Mouse (Mus musculus) Patski (cell line): Measurements from ENCODE around the gene Sult4a1. TPM values are rescaled to one million over a fixed set of nuclear protein-coding genes. Genes with fewer than 3 reads are reported as not detected.
A peak's percentile ranks its signal among the peaks of the same experiment; 100 is the strongest.

Experiments used
- ATAC-seq: fragments of 100-300 bp; one replicate; pipeline ENCODE4 v1.8.0; 2021
- CTCF ChIA-PET: fragments of 350-600 bp; sonication (Branson Sonifier 250); formaldehyde crosslinking; loops from one replicate; lab custom pipeline; 2022; ENCODE audit warnings: inconsistent platforms; lab: Charles Lee
- POLR2A ChIA-PET: fragments of 350-600 bp; sonication (Branson Sonifier 250); formaldehyde crosslinking; loops from one replicate; lab custom pipeline; 2022; ENCODE audit warnings: antibody characterized with exemption, inconsistent platforms; lab: Charles Lee
- DNase-seq: peaks from one replicate; pipeline ENCODE4 v3.0.0-alpha.2; 2011; ENCODE audit warnings: low read depth, low spot score
- H3K27me3 ChIP-seq: fragments of 371-371 bp; one replicate; pipeline ENCODE4 v1.5.1; 2021
- CTCF ChIP-seq: fragments of 100-300 bp; IDR thresholded peaks from one replicate; pipeline ENCODE4 v1.5.1; 2021
- in situ Hi-C: fragments of 300-500 bp; cut with MboI; formaldehyde crosslinking; loops from 3 replicates; pipeline ENCODE4 v1.11.1; 2018; ENCODE audit warnings: low pct_unique_long_range_greater_than_20kb, mixed read lengths
- polyA plus RNA-seq: library from polyadenylated mRNA; unstranded; gene quantifications from one replicate; pipeline ENCODE4 v1.2.3, GENCODE M21; 2021

Gene Sult4a1
- polyA plus RNA-seq, 1 experiment from 2014 or later: 0.83 TPM

- no peak for DNase-seq
- no peak for ATAC-seq
- H3K27me3 ChIP-seq: peaks cover 4% of the 10 kb centered on the region
- no peak for TF ChIP-seq CTCF
- POLR2A ChIA-PET: interaction anchor here (0.6 kb wide), 1 partner anchor 29 kb away, joined by 3 read pairs; no protein-coding TSS in a partner anchor
- in situ Hi-C loops: no loop called here
- CTCF ChIA-PET: no interaction called here
These were observed 9.5 kb downstream of the Sult4a1 start for GRCm38 (mm10) chr15:84096051-84096450.

- CTCF ChIA-PET: interaction anchor here (0.9 to 1.2 kb wide), 2 partner anchors 8 to 21 kb away, joined by 3 to 5 read pairs; no protein-coding TSS in a partner anchor
- peaks cover 4% of the 10 kb centered on the region for H3K27me3 ChIP-seq
- DNase-seq (no peak), ATAC-seq (no peak)
- POLR2A ChIA-PET: no interaction called here
- in situ Hi-C loops: no loop called here
- TF ChIP-seq CTCF: no peak
These were observed 10.6 kb downstream of the Sult4a1 start for GRCm38 (mm10) chr15:84094921-84095320.

- TF ChIP-seq CTCF: no peak
- CTCF ChIA-PET: interaction anchor here (1.5 kb wide), 1 partner anchor 8 kb away, joined by 3 read pairs; no protein-coding TSS in a partner anchor
These were observed 18.8 kb downstream of the Sult4a1 start for GRCm38 (mm10) chr15:84086775-84087174.

GRCm38 (mm10) chr15:84086364-84086763, 19.2 kb downstream of the Sult4a1 start:
- POLR2A ChIA-PET: interaction anchor here (0.6 kb wide), 1 partner anchor 8 kb away, joined by 3 read pairs; no protein-coding TSS in a partner anchor
- no peaks in the 10 kb centered on the region for H3K27me3 ChIP-seq
- DNase-seq (no peak), ATAC-seq (no peak)
- CTCF ChIA-PET: interaction anchor here (1.5 kb wide), 1 partner anchor 9 kb away, joined by 3 read pairs; no protein-coding TSS in a partner anchor
- no peak for TF ChIP-seq CTCF
- in situ Hi-C loops: no loop called here

More at GRCm38 (mm10) chr15:84086775-84087174, 18.8 kb downstream of the Sult4a1 start:
- DNase-seq: no peak
- no peaks in the 10 kb centered on the region for H3K27me3 ChIP-seq
- no peak for ATAC-seq
- POLR2A ChIA-PET: interaction anchor here (0.6 kb wide), 1 partner anchor 9 kb away, joined by 3 read pairs; no protein-coding TSS in a partner anchor
- in situ Hi-C loops: no loop called here

GRCm38 (mm10) chr15:84080069-84080468, 25.5 kb downstream of the Sult4a1 start:
- DNase-seq (no peak), ATAC-seq (no peak)
- in situ Hi-C loops: no loop called here
- ChIA-PET CTCF (no interaction called here), POLR2A (no interaction called here)
- peaks cover 15% of the 10 kb centered on the region for H3K27me3 ChIP-seq
- no peak for TF ChIP-seq CTCF

GRCm38 (mm10) chr15:84079519-84079918, 26.0 kb downstream of the Sult4a1 start:
- CTCF ChIA-PET: no interaction called here
- POLR2A ChIA-PET: no interaction called here
- DNase-seq (no peak), ATAC-seq (no peak)
- peaks cover 19% of the 10 kb centered on the region for H3K27me3 ChIP-seq
- in situ Hi-C loops: loop anchor here (5.0 kb wide), 1 partner anchor 533 kb away; no protein-coding TSS in a partner anchor
- no peak for TF ChIP-seq CTCF

GRCm38 (mm10) chr15:84078667-84079066, 26.9 kb downstream of the Sult4a1 start:
- in situ Hi-C loops: loop anchor here (5.0 kb wide), 1 partner anchor 534 kb away; no protein-coding TSS in a partner anchor
- DNase-seq: no peak
- peaks cover 19% of the 10 kb centered on the region for H3K27me3 ChIP-seq
- TF ChIP-seq CTCF: no peak
- no peak for ATAC-seq
- CTCF ChIA-PET: no interaction called here
- POLR2A ChIA-PET: no interaction called here

- in situ Hi-C loops: loop anchor here (5.0 kb wide), 1 partner anchor 535 kb away; no protein-coding TSS in a partner anchor
- no peak for TF ChIP-seq CTCF
- H3K27me3 ChIP-seq: peaks cover 19% of the 10 kb centered on the region
- CTCF ChIA-PET: no interaction called here
- DNase-seq (no peak), ATAC-seq (no peak)
- POLR2A ChIA-PET: no interaction called here
These were observed 28.4 kb downstream of the Sult4a1 start for GRCm38 (mm10) chr15:84077151-84077550.

GRCm38 (mm10) chr15:84074705-84075185, 30.8 kb downstream of the Sult4a1 start:
- in situ Hi-C loops: loop anchor here (5.0 kb wide), 1 partner anchor 538 kb away; no protein-coding TSS in a partner anchor
- CTCF ChIA-PET: interaction anchor here (0.9 to 1.9 kb wide), 3 partner anchors 20 to 93 kb away, joined by 3 to 5 read pairs (median 3); partner anchors contain the start of gene Pnpla3
- peaks cover 27% of the 10 kb centered on the region for H3K27me3 ChIP-seq
- POLR2A ChIA-PET: no interaction called here
- DNase-seq (no peak), ATAC-seq (no peak)
- TF ChIP-seq CTCF: no peak

- peak; percentile 72 for TF ChIP-seq CTCF
- DNase-seq (no peak), ATAC-seq (no peak)
- in situ Hi-C loops: no loop called here
- ChIA-PET CTCF (interaction anchor here (0.9 to 1.9 kb wide), 2 partner anchors 21 to 93 kb away, joined by 3 to 5 read pairs; partner anchors contain the start of gene Pnpla3), POLR2A (no interaction called here)
- peaks cover 22% of the 10 kb centered on the region for H3K27me3 ChIP-seq
These were observed 31.4 kb downstream of the Sult4a1 start for GRCm38 (mm10) chr15:84073911-84074704.
